Mouse (Mus musculus): ENCODE measurements around the gene Prr36. TPM values are rescaled to one million over a fixed set of nuclear protein-coding genes. Genes with fewer than 3 reads are reported as not detected.
A peak's percentile ranks its signal among the peaks of the same experiment; 100 is the strongest.

The Prr36 gene
- polyA plus RNA-seq, 1 experiment: not detected

DNA sequence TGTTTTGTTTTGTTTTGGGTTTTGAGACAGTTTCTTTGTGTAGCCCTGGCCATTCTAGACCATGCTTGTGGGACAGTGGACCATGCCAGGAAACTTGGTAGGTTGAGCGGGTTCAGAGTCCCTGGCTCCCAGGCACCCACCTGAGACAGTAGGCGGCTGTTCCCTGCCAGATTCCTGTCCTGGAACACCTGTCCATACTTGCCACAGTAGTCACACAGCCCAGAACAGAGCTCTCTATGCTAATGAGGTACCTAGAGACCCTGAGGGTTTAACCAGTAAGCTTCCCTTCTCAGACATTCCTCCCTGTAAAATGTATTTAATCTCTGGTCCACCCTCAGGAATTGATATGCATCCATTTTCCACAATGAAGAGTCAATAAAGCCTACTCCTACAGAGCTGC lies 43.2 kb downstream of the Prr36 start:
- Histone ChIP-seq H3K4me3 (ENCODE audit: insufficient read depth, low read length) (no peak overlapping the region), H3K27ac (ENCODE audit: insufficient read depth, low read depth, low read length) (no peak overlapping the region), H3K4me1 (ENCODE audit: control insufficient read depth, insufficient read depth, low read length) (no peaks in the 10 kb centered on the region)
- TF ChIP-seq POLR2A (IDR thresholded peaks at IDR 0.05; ENCODE audit: borderline replicate concordance, low read depth, low read length): no peak

DNA sequence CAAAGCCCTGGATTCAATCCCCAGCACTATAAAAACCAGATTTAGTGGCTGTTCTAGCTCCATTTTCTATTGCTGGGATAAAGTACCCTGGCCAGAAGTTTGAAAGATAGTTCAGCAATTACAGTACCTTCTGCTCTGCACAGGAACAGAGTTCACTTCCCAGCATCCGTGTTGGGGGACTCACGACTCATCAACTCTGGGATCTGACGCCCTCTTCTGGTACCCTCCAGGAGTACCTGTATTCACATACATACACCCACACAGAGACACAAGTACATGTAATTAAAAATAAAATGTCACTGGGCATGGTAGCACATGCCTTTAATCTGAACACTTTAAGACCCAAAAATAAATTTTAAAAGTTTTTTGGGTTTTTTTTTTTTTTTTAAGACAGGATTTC lies 44.8 kb downstream of the Prr36 start:
- H3K4me1 ChIP-seq (ENCODE audit: control insufficient read depth, insufficient read depth, low read length): no peaks in the 10 kb centered on the region
- TF ChIP-seq CTCF (IDR thresholded peaks at IDR 0.05; ENCODE audit: low read depth, low read length): no peak
- TF ChIP-seq POLR2A (IDR thresholded peaks at IDR 0.05; ENCODE audit: borderline replicate concordance, low read depth, low read length): no peak
- no peak overlapping the region for H3K4me3 ChIP-seq (ENCODE audit: insufficient read depth, low read length)
- H3K27ac ChIP-seq (ENCODE audit: insufficient read depth, low read depth, low read length): no peak overlapping the region

DNA sequence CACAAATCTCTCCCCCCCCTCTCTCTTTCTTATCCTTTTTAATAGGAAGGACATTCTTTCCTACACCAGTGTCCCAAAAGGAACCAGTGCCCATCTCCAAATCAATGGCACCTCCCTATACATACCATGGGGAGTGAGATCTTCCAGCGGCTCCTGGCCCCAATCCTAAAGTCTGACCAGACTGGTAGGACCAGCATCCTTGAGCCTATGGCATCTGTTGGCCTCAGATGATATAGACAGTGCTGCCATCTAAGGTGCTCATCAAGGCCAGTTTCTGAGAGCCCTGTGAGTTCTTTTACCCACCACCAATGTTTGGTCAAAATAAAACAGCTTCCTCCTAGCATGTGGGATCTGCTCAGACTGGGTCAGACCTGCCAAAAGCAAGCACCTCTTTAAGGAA lies 49.3 kb downstream of the Prr36 start:
- no peak overlapping the region for H3K4me3 ChIP-seq (ENCODE audit: insufficient read depth, low read length)
- H3K4me1 ChIP-seq (ENCODE audit: control insufficient read depth, insufficient read depth, low read length): peaks cover 7% of the 10 kb centered on the region
- TF ChIP-seq POLR2A (IDR thresholded peaks at IDR 0.05; ENCODE audit: borderline replicate concordance, low read depth, low read length): no peak
- TF ChIP-seq CTCF (IDR thresholded peaks at IDR 0.05; ENCODE audit: low read depth, low read length): no peak
- no peak overlapping the region for H3K27ac ChIP-seq (ENCODE audit: insufficient read depth, low read depth, low read length)

DNA sequence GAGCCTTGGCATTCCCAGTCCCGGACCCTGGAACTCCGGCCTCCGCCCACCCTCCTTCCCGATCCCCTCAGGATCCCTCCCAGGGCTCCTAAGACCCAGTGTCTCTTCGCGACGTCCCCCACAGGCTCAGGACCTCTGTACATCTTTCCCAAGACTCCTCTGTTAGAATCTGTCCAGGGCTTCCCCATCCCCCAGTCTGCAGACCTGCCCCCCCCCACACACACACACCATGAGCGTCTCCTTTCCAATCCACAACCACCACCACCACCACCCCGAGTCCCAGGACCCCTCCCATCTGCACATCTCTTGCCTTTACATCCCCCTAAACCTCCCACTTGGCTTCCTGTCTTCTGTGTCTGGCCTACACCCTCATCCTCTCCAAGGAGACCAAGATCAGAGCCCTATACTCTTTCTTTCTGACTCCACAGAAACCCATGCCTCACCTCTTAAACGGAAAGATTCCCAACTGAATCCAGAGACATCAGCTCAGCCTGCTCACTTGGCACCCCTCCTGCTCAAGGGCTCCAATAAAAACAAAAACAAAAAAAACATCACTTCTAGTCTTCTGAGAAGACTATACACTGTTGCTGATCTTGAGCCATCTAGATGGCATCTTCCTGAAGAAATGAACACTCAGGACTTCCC lies 50.3 kb downstream of the Prr36 start:
- Histone ChIP-seq H3K4me1 (ENCODE audit: control insufficient read depth, insufficient read depth, low read length) (peaks cover 10% of the 10 kb centered on the region), H3K27ac (ENCODE audit: insufficient read depth, low read depth, low read length) (no peak overlapping the region), H3K4me3 (ENCODE audit: insufficient read depth, low read length) (peak overlapping the region; percentile 78)
- no peak for TF ChIP-seq CTCF (IDR thresholded peaks at IDR 0.05; ENCODE audit: low read depth, low read length)
- no peak for TF ChIP-seq POLR2A (IDR thresholded peaks at IDR 0.05; ENCODE audit: borderline replicate concordance, low read depth, low read length)

DNA sequence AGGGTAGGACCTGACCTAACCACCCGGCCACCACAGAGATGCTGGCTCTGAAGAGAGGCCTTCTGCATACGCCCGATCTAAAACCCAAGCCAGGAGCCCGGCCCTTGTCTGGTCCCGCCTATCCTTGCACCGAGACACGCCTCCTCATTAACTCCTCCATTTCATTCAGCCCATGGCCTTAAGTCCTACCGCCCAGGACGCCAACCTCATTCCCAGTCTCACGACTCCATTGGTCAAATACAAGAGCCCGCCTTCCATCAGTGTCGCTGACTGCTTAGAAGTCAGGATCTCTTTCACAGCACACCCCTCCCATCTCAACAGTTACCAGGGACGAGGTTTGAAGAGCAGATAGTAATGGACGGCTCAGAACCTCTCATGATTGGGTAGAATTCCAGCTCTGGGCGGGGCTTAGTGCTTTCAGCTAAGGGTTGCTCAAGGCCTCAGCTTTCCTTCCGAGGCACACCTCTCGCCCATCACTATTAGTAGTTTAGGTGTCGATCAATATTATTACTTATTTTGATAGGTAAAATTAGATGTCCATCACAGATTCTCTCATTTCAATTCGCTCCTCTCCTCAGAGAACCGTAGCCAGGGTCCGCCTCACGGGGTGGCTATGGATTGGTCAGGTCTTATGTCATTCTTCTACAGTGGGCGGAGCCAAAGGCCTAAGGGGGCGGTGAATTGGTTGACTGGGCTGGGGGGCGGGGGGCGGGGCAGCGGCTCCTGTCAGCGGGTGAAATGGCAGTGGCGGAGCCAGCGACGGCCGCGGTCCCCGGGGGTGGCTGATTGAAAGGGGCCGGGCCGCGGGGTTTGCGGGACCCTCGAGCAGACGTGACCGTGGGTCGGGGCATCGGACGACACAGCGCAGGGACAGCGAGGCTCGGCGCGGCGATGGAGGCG lies 51.2 kb downstream of the Prr36 start, which contains the start of gene Evi5l:
Gene Evi5l, plus strand, starts transcription at position 716 of the 900 bp plus-strand sequence.
- peaks cover 10% of the 10 kb centered on the region for H3K4me1 ChIP-seq (ENCODE audit: control insufficient read depth, insufficient read depth, low read length)
- TF ChIP-seq POLR2A (IDR thresholded peaks at IDR 0.05; ENCODE audit: borderline replicate concordance, low read depth, low read length) (no peak), CTCF (IDR thresholded peaks at IDR 0.05; ENCODE audit: low read depth, low read length) (no peak)
- no peak within 1 kb of the TSS for H3K27ac ChIP-seq (ENCODE audit: insufficient read depth, low read depth, low read length)
- peak within 1 kb of the TSS; percentile 78 for H3K4me3 ChIP-seq (ENCODE audit: insufficient read depth, low read length)

DNA sequence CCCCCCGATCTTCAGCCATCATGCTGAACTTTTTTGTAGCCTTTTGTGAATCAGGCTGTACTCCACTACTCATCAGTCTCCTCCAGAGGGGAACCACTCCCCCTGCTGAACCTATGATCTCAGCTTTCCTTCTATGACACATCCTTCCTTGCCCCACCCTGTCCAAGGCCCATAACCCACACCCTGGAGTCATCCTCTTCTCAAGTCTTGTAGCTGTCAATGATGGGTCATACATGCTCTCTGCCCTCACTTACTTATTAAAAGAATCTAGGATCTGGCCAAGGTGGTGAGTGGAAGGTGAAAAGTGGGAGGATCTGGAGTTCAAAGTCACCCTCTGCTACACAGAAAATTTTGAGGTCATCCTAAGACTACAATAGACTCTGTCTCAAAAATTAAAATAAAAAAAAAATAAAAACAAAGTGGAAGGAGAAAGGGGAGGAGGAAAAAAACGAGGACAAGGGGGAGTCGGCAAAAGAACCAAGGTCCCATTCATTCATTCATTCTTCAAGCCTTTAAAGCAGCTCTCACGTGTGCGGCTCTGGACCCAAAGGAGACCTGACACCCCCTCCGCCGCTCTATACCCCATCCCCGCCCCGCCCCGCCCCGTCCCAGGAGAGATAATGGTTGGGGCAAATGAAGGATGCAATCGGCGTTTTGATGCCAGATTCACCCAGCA lies 51.9 kb downstream of the Prr36 start:
- TF ChIP-seq CTCF (IDR thresholded peaks at IDR 0.05; ENCODE audit: low read depth, low read length): no peak
- no peak for TF ChIP-seq POLR2A (IDR thresholded peaks at IDR 0.05; ENCODE audit: borderline replicate concordance, low read depth, low read length)
- Histone ChIP-seq H3K27ac (ENCODE audit: insufficient read depth, low read depth, low read length) (no peak overlapping the region), H3K4me1 (ENCODE audit: control insufficient read depth, insufficient read depth, low read length) (peaks cover 10% of the 10 kb centered on the region), H3K4me3 (ENCODE audit: insufficient read depth, low read length) (peak overlapping the region; percentile 62)

DNA sequence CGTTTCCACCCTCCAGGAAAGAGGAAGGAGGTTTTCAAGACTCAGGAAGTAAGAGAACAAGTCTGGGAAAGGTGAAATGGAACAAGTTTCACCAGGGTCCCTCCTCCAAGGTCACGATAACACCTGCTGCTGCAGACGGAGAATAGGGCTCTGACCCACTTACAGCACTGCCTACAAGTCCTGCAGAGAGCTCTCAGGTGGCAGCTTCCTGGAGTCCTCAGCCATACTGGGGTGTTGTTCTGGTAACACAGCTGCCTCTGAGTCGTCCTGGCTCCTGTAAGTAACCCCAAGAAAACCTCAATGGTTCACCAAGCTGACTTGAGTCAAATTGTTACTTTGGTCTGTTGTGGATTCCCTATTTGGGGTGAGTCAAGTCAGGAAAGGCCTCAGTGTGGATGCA lies 54.5 kb downstream of the Prr36 start:
- H3K4me3 ChIP-seq (ENCODE audit: insufficient read depth, low read length): no peak overlapping the region

More for the DNA sequence above, 54.5 kb downstream of the Prr36 start:
- H3K4me1 ChIP-seq (ENCODE audit: control insufficient read depth, insufficient read depth, low read length): peaks cover 10% of the 10 kb centered on the region
- TF ChIP-seq CTCF (IDR thresholded peaks at IDR 0.05; ENCODE audit: low read depth, low read length) (no peak), POLR2A (IDR thresholded peaks at IDR 0.05; ENCODE audit: borderline replicate concordance, low read depth, low read length) (no peak)
- H3K27ac ChIP-seq (ENCODE audit: insufficient read depth, low read depth, low read length): no peak overlapping the region

Other genes starting within 250 kb of the Prr36 start
- gene Cd209f, start 111.6 kb downstream of the Prr36 start, polyA plus RNA-seq (2012; ENCODE audit: insufficient read depth, insufficient read length, missing spikeins): not detected in 2 replicates
- gene Cd209g, start 83.4 kb downstream of the Prr36 start, polyA plus RNA-seq (2012; ENCODE audit: insufficient read depth, insufficient read length, missing spikeins): not detected in 2 replicates
- 9.9 and 11.7 TPM in 2 replicates for gene Evi5l, start 50.9 kb downstream of the Prr36 start, polyA plus RNA-seq (2012; ENCODE audit: insufficient read depth, insufficient read length, missing spikeins)
- not detected in 2 replicates for gene Lrrc8e, start 9.4 kb upstream of the Prr36 start, polyA plus RNA-seq (2012; ENCODE audit: insufficient read depth, insufficient read length, missing spikeins)
- 75.4 and 77.0 TPM in 2 replicates for gene Map2k7, start 21.3 kb upstream of the Prr36 start, polyA plus RNA-seq (2012; ENCODE audit: insufficient read depth, insufficient read length, missing spikeins)
- not detected in 2 replicates for gene Gm49320, start 21.4 kb upstream of the Prr36 start, polyA plus RNA-seq (2012; ENCODE audit: insufficient read depth, insufficient read length, missing spikeins)
- 3.6 and 4.4 TPM in 2 replicates for gene Tgfbr3l, start 30.8 kb upstream of the Prr36 start, polyA plus RNA-seq (2012; ENCODE audit: insufficient read depth, insufficient read length, missing spikeins)
- 17.6 and 20.7 TPM in 2 replicates for gene Snapc2, start 35.6 kb upstream of the Prr36 start, polyA plus RNA-seq (2012; ENCODE audit: insufficient read depth, insufficient read length, missing spikeins)
- 0.67 and 0.76 TPM in 2 replicates for gene Ctxn1, start 41.8 kb upstream of the Prr36 start, polyA plus RNA-seq (2012; ENCODE audit: insufficient read depth, insufficient read length, missing spikeins)
- 55.0 and 65.8 TPM in 2 replicates for gene Timm44, start 58.5 kb upstream of the Prr36 start, polyA plus RNA-seq (2012; ENCODE audit: insufficient read depth, insufficient read length, missing spikeins)
- gene Ccl25, start 107.8 kb upstream of the Prr36 start, polyA plus RNA-seq (2012; ENCODE audit: insufficient read depth, insufficient read length, missing spikeins): 10.5 and 14.3 TPM in 2 replicates
- 55.7 and 57.1 TPM in 2 replicates for gene Elavl1, start 108.0 kb upstream of the Prr36 start, polyA plus RNA-seq (2012; ENCODE audit: insufficient read depth, insufficient read length, missing spikeins)

Measured in bone marrow macrophage, adult 2 months (primary cell).